Mouse (Mus musculus): Measurements from ENCODE around the gene 4931440F15Rik. TPM values are rescaled to one million over a fixed set of nuclear protein-coding genes. Genes with fewer than 3 reads are reported as not detected.
"Not testable (repeated sequence)": the region's sequence is repeated elsewhere in the genome, so short reads cannot be mapped to it uniquely, and the experiment has no call there.

4931440F15Rik gene
- 0.22 and 0.34 TPM in 2 replicates for polyA plus RNA-seq (2016; fragmentation: Nextera tagmentation; extraction: Ambion mirVana)

DNA sequence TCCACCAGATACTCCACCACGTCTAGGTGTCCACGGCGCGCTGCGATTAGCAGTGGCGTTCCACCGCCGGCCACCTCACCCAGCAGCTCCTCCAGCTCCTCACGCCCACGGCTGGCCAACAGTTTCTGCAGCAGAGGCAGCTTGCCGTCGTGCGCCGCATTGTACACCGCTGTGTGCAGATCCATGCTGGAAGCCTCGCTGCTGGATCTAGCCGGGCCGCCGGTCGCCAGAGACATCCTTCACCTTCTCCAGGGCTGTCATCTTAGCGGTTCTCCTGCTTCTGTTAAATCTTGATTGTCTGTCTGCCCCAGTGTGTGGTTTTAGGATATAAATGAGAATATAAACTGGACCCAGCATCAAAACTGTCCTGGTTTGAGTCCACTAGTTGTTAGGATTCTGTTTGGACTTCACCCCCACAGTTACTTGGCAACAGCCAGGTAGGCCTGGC, at the start of gene 4931440F15Rik:
Gene 4931440F15Rik (minus strand): TSS at position 398 of the 448 bp plus-strand sequence.
- not testable (repeated sequence) for H3K9ac ChIP-seq (replicated peaks); H3K4me3 ChIP-seq; H3K36me3 ChIP-seq; H3K4me1 ChIP-seq; H3K27ac ChIP-seq (replicated peaks); H3K9me3 ChIP-seq
- 48% methylated on average over 21 of the region's 21 CpGs for WGBS
- peaks cover 33% of the 10 kb centered on the region for H3K27me3 ChIP-seq
- ATAC-seq (ENCODE audit: low FRiP score, low read depth) = 0 out of 2 replicates have a peak, but pooled peaks have one; percentile 32
- H3K4me2 ChIP-seq (replicated peaks) = peak within 1 kb of the TSS; percentile 31

DNA sequence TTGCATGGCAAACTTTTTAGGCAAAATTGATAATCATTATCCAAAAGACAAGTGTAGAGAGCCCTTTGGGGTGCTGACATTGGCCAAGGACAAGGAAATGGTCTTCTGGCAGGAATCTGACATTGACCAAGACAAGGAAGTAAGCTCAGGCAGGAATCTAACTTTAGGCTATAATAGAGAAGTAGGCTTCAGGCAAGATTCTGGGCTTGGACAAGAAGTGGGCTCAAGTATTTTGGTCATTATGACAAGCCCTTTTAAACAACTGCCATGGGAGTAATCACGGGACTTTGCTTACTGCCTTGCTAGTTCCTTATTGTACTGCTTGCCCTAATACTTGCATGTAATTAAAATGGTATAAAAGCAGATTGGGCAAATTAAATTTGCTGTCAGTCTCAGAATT, 49.3 kb upstream of the 4931440F15Rik start:
- H3K27me3 ChIP-seq = peaks cover 39% of the 10 kb centered on the region
- ATAC-seq (ENCODE audit: low FRiP score, low read depth); H3K9ac ChIP-seq (replicated peaks); H3K27ac ChIP-seq (replicated peaks); H3K4me3 ChIP-seq; H3K36me3 ChIP-seq; H3K4me1 ChIP-seq; H3K4me2 ChIP-seq (replicated peaks); H3K9me3 ChIP-seq: not testable (repeated sequence)
- 82% methylated on average over 1 of the region's 1 CpGs for WGBS

DNA sequence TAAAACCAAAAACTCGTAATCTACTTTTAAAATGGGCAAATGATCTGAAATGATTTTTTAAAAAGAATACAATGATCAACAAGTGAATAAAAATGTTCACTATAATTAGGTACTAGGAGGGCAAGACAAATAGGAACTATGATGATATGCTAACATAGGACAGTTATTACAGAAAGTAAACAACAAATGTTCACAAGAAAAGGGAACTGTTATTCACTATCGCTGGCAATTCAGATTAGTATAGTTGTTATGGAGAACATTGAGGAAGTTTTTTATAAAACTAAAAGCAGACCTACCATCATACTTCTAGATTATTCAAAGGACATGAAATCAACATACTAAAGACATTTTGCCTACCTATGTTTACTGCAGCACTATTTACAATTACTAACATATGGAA, 44.7 kb upstream of the 4931440F15Rik start:
- Histone ChIP-seq H3K36me3 (no peaks in the 10 kb centered on the region), H3K4me2 (replicated peaks) (no peak overlapping the region), H3K27ac (replicated peaks) (no peak overlapping the region), H3K4me3 (no peak overlapping the region), H3K9ac (replicated peaks) (no peak overlapping the region), H3K9me3 (no peaks in the 10 kb centered on the region), H3K4me1 (no peaks in the 10 kb centered on the region), H3K27me3 (peaks cover 27% of the 10 kb centered on the region)
- ATAC-seq (ENCODE audit: low FRiP score, low read depth) = no peak
- 87% methylated on average over 2 of the region's 2 CpGs for WGBS

DNA sequence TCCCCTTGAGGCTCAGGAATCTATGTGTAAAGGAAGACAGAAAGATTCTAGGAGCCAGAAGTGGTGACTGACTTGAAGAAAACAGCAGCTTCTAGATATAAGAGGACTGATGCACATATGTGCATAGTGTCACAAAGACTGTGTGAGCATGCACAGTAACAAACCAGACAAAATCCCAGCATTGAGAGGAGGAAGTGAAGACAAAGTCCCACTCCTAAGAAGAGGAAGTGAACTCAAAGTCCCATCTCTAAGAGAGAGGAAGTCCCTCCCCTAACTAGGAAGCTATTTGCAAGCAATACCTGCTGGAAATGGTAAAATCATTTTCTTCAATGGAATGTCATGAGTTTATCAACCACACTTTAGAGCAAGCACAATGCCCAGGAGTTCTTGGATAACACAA, 38.8 kb upstream of the 4931440F15Rik start:
- Histone ChIP-seq H3K4me2 (replicated peaks) (no peak overlapping the region), H3K36me3 (no peaks in the 10 kb centered on the region), H3K4me3 (no peak overlapping the region), H3K27ac (replicated peaks) (no peak overlapping the region), H3K4me1 (peaks cover 11% of the 10 kb centered on the region), H3K9me3 (no peaks in the 10 kb centered on the region), H3K9ac (replicated peaks) (no peak overlapping the region), H3K27me3 (peaks cover 6% of the 10 kb centered on the region; the same call in 1 of the 2 replicates)
- no peak for ATAC-seq (ENCODE audit: low FRiP score, low read depth)

DNA sequence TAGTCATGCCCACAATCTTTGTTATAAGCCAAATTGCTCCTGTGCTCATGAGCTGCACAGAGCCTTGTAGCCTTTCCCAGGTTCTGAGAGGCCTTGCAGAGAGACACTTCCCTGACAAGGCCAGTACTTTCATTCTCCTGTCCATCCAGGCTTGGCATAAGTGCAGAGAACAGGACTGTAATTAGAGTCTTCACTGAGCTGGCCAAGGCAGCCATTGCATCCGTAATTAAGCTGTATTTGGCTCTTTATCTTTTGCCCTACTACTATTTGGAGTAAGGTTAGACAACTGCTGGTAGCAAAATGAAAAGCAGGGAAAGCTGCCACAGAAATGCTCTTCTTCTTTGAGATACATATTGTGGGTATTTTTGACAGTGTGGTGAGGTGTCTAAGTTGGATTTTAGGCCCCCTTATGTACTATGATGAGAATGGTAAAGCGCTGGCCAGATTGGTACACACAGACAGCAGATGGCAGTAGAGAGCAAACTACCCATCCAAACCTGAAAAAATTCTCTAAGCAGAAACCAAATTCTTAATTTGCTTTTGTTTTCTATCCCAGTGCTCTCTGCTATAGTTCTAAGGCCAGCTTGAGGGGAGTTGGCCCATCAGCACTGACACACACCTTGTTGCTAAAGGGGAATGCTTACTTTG, 36.4 kb upstream of the 4931440F15Rik start:
- Histone ChIP-seq H3K36me3 (no peaks in the 10 kb centered on the region), H3K27me3 (no peaks in the 10 kb centered on the region), H3K4me3 (no peak overlapping the region), H3K9ac (replicated peaks) (no peak overlapping the region), H3K27ac (replicated peaks) (no peak overlapping the region), H3K4me2 (replicated peaks) (no peak overlapping the region), H3K4me1 (peaks cover 11% of the 10 kb centered on the region), H3K9me3 (no peaks in the 10 kb centered on the region)
- peak; percentile 47; the same call in 1 of the 2 replicates for ATAC-seq (ENCODE audit: low FRiP score, low read depth)
- 39% methylated on average over 2 of the region's 2 CpGs for WGBS

DNA sequence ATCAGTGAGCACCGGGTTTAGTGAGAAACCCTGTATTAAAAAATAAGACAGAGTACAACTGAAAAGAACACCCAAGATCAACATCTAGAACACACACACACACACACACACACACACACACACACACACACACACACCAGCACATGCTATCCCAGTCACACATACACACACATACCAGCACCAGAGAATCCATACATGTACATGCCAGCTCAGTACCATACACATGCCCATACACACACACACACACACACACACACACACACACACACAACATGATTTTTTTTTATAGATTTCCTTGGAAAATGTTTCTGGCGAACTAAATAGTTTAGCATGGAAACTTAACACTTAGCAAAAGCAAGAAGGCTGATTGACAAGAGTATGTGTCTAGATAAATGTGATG, 35.6 kb upstream of the 4931440F15Rik start:
- no peaks in the 10 kb centered on the region for H3K27me3 ChIP-seq

DNA sequence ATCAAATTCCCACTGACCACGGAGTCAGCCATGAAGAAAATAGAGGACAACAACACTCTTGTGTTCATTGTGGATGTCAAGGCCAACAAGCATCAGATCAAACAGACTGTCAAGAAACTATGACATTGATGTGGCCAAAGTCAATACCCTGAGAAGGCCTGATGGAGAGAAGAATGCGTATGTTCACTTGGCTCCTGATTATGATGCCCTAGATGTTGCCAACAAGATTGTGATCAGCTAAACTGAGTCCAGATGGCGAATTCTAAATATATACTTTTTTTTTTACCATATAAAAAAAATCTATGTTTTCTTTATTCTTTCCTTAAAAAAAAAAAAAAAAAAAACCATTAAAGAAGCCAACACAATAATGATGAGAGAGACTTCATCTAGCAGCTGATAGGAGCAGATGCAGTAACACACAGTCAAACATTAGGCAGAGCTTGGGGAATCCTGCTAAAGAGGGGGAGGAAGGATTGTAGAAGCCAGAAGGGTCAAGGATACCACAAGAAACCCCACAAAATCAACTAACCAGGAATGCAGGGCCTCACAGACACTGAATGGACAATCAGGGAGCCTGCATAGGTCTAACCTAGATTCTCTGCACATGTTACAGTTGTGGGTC, 15.2 kb upstream of the 4931440F15Rik start:
- H3K27me3 ChIP-seq = no peaks in the 10 kb centered on the region
- H3K36me3 ChIP-seq = no peaks in the 10 kb centered on the region
- no peak overlapping the region for H3K9ac ChIP-seq (replicated peaks)
- no peaks in the 10 kb centered on the region for H3K4me1 ChIP-seq
- H3K9me3 ChIP-seq = no peaks in the 10 kb centered on the region
- no peak overlapping the region for H3K4me2 ChIP-seq (replicated peaks)
- WGBS = 83% methylated on average over 3 of the region's 3 CpGs
- no peak overlapping the region for H3K4me3 ChIP-seq
- ATAC-seq (ENCODE audit: low FRiP score, low read depth) = no peak
- no peak overlapping the region for H3K27ac ChIP-seq (replicated peaks)

More for the DNA sequence above, 35.6 kb upstream of the 4931440F15Rik start:
- Histone ChIP-seq H3K36me3 (no peaks in the 10 kb centered on the region), H3K9ac (replicated peaks) (no peak overlapping the region), H3K4me1 (peaks cover 11% of the 10 kb centered on the region), H3K4me2 (replicated peaks) (no peak overlapping the region), H3K9me3 (no peaks in the 10 kb centered on the region), H3K4me3 (no peak overlapping the region), H3K27ac (replicated peaks) (no peak overlapping the region)
- WGBS = 74% methylated on average over 2 of the region's 2 CpGs
- ATAC-seq (ENCODE audit: low FRiP score, low read depth) = no peak

DNA sequence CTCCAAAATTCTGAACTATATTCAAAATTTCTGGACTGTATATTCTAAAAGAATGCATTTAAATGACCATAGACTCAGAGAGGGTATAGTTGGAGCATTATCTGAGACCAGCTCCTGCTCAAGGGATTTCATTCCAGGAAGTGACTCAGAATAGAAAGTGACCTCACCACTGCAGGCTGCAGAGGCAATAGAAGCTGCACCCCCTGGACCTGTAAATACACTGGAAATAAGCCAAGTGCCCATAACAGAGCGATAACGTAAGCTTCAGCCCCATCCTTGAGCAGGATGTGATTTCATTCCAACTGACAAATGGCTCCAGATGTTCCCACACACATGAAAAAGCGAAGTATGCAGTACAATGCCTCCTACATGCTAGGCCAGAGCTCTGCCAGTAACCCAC, 14.3 kb upstream of the 4931440F15Rik start:
- H3K27ac ChIP-seq (replicated peaks) = no peak overlapping the region
- no peak for ATAC-seq (ENCODE audit: low FRiP score, low read depth)
- 78% methylated on average over 3 of the region's 3 CpGs for WGBS

DNA sequence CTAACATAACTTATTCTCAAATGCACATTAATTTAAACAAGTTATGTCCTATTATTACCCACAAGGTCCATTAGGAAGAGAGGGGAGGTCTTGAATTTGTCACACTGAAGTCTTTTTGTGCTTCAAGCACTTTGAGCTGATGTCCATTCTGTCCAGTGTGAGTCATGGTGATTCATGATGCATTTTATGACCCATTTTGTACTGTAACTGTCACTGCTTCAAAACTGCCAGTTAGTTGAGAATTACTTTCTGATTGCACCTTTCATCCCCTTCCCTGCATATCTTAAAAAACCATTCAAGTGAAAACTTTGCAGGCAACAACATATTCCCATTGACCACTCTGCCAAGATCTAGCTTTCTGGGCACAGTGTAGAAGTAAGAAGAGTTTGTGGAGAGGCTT, 11.6 kb upstream of the 4931440F15Rik start:
- no peaks in the 10 kb centered on the region for H3K36me3 ChIP-seq
- no peaks in the 10 kb centered on the region for H3K27me3 ChIP-seq
- H3K9me3 ChIP-seq = no peaks in the 10 kb centered on the region
- no peak overlapping the region for H3K9ac ChIP-seq (replicated peaks)
- no peak overlapping the region for H3K4me2 ChIP-seq (replicated peaks)
- no peak overlapping the region for H3K4me3 ChIP-seq
- ATAC-seq (ENCODE audit: low FRiP score, low read depth) = no peak
- no peak overlapping the region for H3K27ac ChIP-seq (replicated peaks)
- H3K4me1 ChIP-seq = no peaks in the 10 kb centered on the region

More for the DNA sequence above, 14.3 kb upstream of the 4931440F15Rik start:
- Histone ChIP-seq H3K9ac (replicated peaks) (no peak overlapping the region), H3K4me1 (no peaks in the 10 kb centered on the region), H3K4me2 (replicated peaks) (no peak overlapping the region), H3K9me3 (no peaks in the 10 kb centered on the region), H3K4me3 (no peak overlapping the region), H3K36me3 (no peaks in the 10 kb centered on the region), H3K27me3 (no peaks in the 10 kb centered on the region)

DNA sequence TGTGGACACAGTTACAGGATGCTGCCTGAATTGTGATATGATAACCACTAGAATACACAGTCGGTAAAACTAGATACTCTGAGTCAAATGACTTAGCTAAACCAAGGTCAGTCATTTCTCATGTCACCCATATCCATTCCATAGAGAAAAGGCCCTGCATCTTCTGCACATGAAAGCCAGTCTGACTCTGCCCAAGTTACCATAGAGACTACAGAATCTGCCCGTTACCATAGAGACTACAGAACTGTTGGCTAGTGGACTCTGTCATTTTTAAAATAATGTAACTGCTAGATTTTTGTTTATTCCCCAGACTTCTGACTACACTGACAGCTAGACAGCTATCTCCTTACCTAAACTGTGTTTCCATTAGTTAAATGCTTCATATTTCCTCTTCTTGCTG, 2.3 kb upstream of the 4931440F15Rik start:
- Histone ChIP-seq H3K36me3 (no peaks in the 10 kb centered on the region), H3K9ac (replicated peaks) (no peak overlapping the region), H3K9me3 (no peaks in the 10 kb centered on the region), H3K27ac (replicated peaks) (no peak overlapping the region), H3K4me3 (no peak overlapping the region), H3K4me1 (no peaks in the 10 kb centered on the region), H3K27me3 (peaks cover 33% of the 10 kb centered on the region), H3K4me2 (replicated peaks) (no peak overlapping the region)
- no peak for ATAC-seq (ENCODE audit: low FRiP score, low read depth)
- 83% methylated on average over 2 of the region's 2 CpGs for WGBS

DNA sequence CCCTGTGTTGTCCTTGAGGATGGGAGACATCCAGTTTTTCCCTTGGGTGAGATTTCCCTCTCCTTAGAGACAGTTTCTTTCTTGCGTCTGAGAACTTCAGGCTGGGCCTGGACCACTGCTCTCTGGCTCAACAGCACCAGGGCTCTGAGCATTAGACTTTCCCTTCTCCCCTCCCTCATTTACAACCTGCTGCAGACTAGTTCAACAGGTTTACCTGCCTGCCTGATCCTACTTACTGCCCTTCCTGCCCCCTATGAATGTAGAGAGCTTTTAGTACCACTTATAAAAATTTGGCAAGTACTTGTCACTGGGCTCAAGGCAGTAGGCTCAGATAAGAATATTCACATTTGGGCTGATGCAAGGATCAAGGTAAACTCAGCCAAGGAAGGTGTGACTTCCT, 533 bp upstream of the 4931440F15Rik start:
- Histone ChIP-seq H3K9ac (replicated peaks) (no peak overlapping the region), H3K4me3 (no peak overlapping the region), H3K27ac (replicated peaks) (no peak overlapping the region), H3K27me3 (peaks cover 33% of the 10 kb centered on the region), H3K4me1 (no peaks in the 10 kb centered on the region), H3K4me2 (replicated peaks) (no peak overlapping the region), H3K36me3 (no peaks in the 10 kb centered on the region), H3K9me3 (no peaks in the 10 kb centered on the region)
- no peak for ATAC-seq (ENCODE audit: low FRiP score, low read depth)
- 84% methylated on average over 1 of the region's 1 CpGs for WGBS

DNA sequence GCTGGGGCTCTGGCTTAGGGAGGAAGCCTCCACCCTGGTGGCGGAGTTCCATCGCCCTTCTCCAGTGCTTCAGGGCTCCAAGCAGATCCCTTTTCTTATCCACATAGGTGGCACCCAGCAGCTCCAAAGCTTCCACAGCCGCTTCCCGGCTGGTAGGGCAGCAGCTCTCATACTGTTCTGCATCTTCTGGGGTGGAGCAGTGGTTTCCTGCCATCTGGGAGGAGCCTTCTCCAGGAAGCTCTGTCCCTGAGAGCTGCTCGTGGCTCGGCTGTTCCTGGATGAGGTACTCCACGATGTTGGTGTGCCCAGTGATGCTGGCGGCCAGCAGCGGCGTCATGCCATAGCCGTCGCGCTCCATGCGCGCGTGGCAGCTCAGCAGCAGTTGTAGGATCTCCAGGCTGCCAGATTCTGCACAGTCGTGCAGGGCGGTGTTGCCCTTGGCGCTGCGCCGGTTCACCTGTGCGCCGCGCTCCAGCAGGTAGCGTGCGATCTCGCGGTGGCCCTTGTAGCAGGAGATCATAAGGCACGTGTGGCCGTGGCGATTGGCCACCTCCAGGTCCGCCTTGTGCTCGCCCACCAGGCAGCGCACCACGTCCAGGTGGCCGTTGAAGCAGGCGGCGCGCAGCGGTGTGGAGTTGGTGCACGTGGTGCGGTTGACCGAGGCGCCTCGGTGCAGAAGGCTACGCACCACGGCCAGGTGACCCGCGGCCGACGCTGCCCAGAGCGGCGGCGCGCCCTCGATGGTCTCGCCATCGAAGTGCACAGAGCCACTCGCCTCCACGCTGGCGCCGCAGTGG, 796 bp downstream of the 4931440F15Rik start:
- 21% methylated on average over 52 of the region's 62 CpGs for WGBS
- ATAC-seq (ENCODE audit: low FRiP score, low read depth); H3K4me1 ChIP-seq: not testable (repeated sequence)

More for the DNA sequence above, 796 bp downstream of the 4931440F15Rik start:
- not testable (repeated sequence) for H3K36me3 ChIP-seq; H3K4me3 ChIP-seq; H3K9ac ChIP-seq (replicated peaks); H3K27ac ChIP-seq (replicated peaks); H3K9me3 ChIP-seq
- Histone ChIP-seq H3K4me2 (replicated peaks) (peak overlapping the region; percentile 31), H3K27me3 (peaks cover 33% of the 10 kb centered on the region)

Data from midbrain, embryonic 12.5 days (tissue).